Mouse (Mus musculus) gastrocnemius, postnatal 10 days (tissue): ENCODE data around the gene Il22ra1. TPM values are rescaled to one million over a fixed set of nuclear protein-coding genes. Genes with fewer than 3 reads are reported as not detected.

ENCODE experiments used
- DNase-seq: peaks from one replicate; pipeline ENCODE4 v3.0.0; 2021; ENCODE audit warnings: mixed read lengths
- total RNA-seq, 2 experiments: library from RNA; stranded (reverse); gene quantifications; 2 replicates each; pipeline ENCODE4 v1.2.3; 2021

Il22ra1 gene
- total RNA-seq, 2 experiments from 2014 or later: 0.09 to 0.23 TPM

GRCm38 (mm10) chr4:135771592-135771991, 43.6 kb downstream of the Il22ra1 start:
- DNase-seq: no peak

GRCm38 (mm10) chr4:135772671-135773070, 44.7 kb downstream of the Il22ra1 start:
- DNase-seq: peak; percentile 64

GRCm38 (mm10) chr4:135774496-135774895, 46.5 kb downstream of the Il22ra1 start:
- no peak for DNase-seq

- DNase-seq: no peak
Observed at GRCm38 (mm10) chr4:135776850-135777249, 48.9 kb downstream of the Il22ra1 start.

GRCm38 (mm10) chr4:135779661-135780060, 51.7 kb downstream of the Il22ra1 start:
- no peak for DNase-seq

- no peak for DNase-seq
Observed at GRCm38 (mm10) chr4:135780255-135780654, 52.3 kb downstream of the Il22ra1 start.

- DNase-seq: no peak
Observed at GRCm38 (mm10) chr4:135781304-135781703, 53.3 kb downstream of the Il22ra1 start.

- DNase-seq: no peak
Observed at GRCm38 (mm10) chr4:135786581-135786980, 58.6 kb downstream of the Il22ra1 start.

GRCm38 (mm10) chr4:135787271-135787670, 59.3 kb downstream of the Il22ra1 start:
- no peak for DNase-seq

- DNase-seq: no peak
Observed at GRCm38 (mm10) chr4:135789135-135789534, 61.2 kb downstream of the Il22ra1 start.

- no peak for DNase-seq
Observed at GRCm38 (mm10) chr4:135792821-135793220, 64.8 kb downstream of the Il22ra1 start.

GRCm38 (mm10) chr4:135797931-135798330, 70.0 kb downstream of the Il22ra1 start:
- peak; percentile 58 for DNase-seq

GRCm38 (mm10) chr4:135801543-135801942, 73.6 kb downstream of the Il22ra1 start:
- peak; percentile 93 for DNase-seq

Other genes with a start within 250 kb of the Il22ra1 start
- not detected for gene Stpg1, start 233.4 kb upstream of the Il22ra1 start, total RNA-seq
- gene Nipal3, start 233.1 kb upstream of the Il22ra1 start, total RNA-seq: 1 to 10 TPM; 6.4 to 6.9 TPM
- under 1 TPM; 0.18 to 0.26 TPM for gene Grhl3, start 154.5 kb upstream of the Il22ra1 start, total RNA-seq
- under 1 TPM; 0.21 to 0.23 TPM for gene Ifnlr1, start 41.9 kb upstream of the Il22ra1 start, total RNA-seq
- gene Myom3, start 31.5 kb downstream of the Il22ra1 start, total RNA-seq: 10 to 100 TPM; 47.8 to 59.7 TPM
- 10 to 100 TPM; 47.2 to 59.0 TPM for gene Srsf10, start 127.6 kb downstream of the Il22ra1 start, total RNA-seq
- 10 to 100 TPM; 59.0 to 71.8 TPM for gene Pnrc2, start 145.7 kb downstream of the Il22ra1 start, total RNA-seq
- under 1 TPM; 0.75 to 0.95 TPM for gene Cnr2, start 167.2 kb downstream of the Il22ra1 start, total RNA-seq
- gene Fuca1, start 192.6 kb downstream of the Il22ra1 start, total RNA-seq: 10 to 100 TPM; 36.1 to 41.4 TPM
- 10 to 100 TPM; 43.7 to 49.2 TPM for gene Hmgcl, start 218.3 kb downstream of the Il22ra1 start, total RNA-seq
- gene Gale, start 235.6 kb downstream of the Il22ra1 start, total RNA-seq: 1 to 10 TPM; 2.8 to 4.0 TPM
- gene Lypla2, start 244.5 kb downstream of the Il22ra1 start, total RNA-seq: 10 to 100 TPM; 31.4 to 35.0 TPM